Mouse (Mus musculus) bone marrow macrophage, adult 2 months (primary cell): Measurements from ENCODE around the gene Arrdc5.

ENCODE experiments used
- CTCF ChIP-seq: IDR thresholded peaks from 2 replicates; pipeline ENCODE4 v1.5.1; 2012; ENCODE audit warnings: low read depth, mild to moderate bottlenecking, low read length, moderate library complexity
- POLR2A ChIP-seq: IDR thresholded peaks from 2 replicates; pipeline ENCODE4 v1.6.1; 2012; ENCODE audit warnings: mild to moderate bottlenecking, low read depth, low read length, borderline replicate concordance

DNA sequence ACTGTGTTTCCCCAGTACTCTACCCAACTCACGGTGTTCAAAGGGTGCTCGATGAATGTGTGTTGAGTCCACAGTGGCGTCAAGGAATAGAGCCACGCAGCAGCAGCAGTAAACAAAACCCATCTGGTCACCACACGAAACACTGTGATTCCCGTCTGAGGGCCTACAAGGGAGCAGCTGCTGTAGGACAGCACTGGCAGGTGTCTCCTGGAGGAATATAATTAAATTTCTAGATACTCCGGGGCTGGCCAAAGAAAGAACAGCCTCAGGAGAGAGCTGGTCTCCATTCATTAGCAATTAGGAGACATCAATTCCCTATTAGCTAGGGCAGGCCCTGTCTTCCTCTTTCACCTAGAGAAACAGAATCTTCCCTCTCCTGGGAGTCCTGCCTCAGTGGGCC, 54.5 kb downstream of the Arrdc5 start:
- TF ChIP-seq CTCF (no peak), POLR2A (no peak)
